Mouse (Mus musculus) CH12.LX (cell line): Measurements from ENCODE around the gene Fam181b.

ENCODE experiments used
- CTCF ChIP-seq, 2 experiments: IDR thresholded peaks in 1 of 2; conservative IDR thresholded peaks in 1 of 2; 2 replicates each; pipeline ENCODE4 v1.5.1; 2011 to 2012; ENCODE audit warnings: low read depth in 2 of 2, low read length in 2 of 2, improper control_type of control experiment in 1 of 2, inconsistent platforms in 1 of 2, mild to moderate bottlenecking in 1 of 2, moderate library complexity in 1 of 2
- HCFC1 ChIP-seq: IDR thresholded peaks from 2 replicates; pipeline ENCODE4 v1.6.1; 2012; ENCODE audit warnings: low read depth, mild to moderate bottlenecking, inconsistent platforms, low read length, improper control_type of control experiment
- MAX ChIP-seq: IDR thresholded peaks from 2 replicates; pipeline ENCODE4 v1.6.1; 2011; ENCODE audit warnings: low read length, improper control_type of control experiment
- MAZ ChIP-seq: IDR thresholded peaks from 2 replicates; pipeline ENCODE4 v1.6.1; 2012; ENCODE audit warnings: low read depth, mild to moderate bottlenecking, inconsistent platforms, low read length, improper control_type of control experiment, moderate library complexity
- POLR2A ChIP-seq: IDR thresholded peaks from 2 replicates; pipeline ENCODE4 v1.6.1; 2011; ENCODE audit warnings: low read depth, mild to moderate bottlenecking, improper control_type of control experiment, low read length
- RCOR1 ChIP-seq: conservative IDR thresholded peaks from 2 replicates; pipeline ENCODE4 v1.6.1; 2012; ENCODE audit warnings: low read depth, mild to moderate bottlenecking, inconsistent platforms, low read length, improper control_type of control experiment
- SMC3 ChIP-seq: IDR thresholded peaks from 2 replicates; pipeline ENCODE4 v1.6.1; 2011; ENCODE audit warnings: low read depth, low read length, improper control_type of control experiment
- TBP ChIP-seq: conservative IDR thresholded peaks from 2 replicates; pipeline ENCODE4 v1.6.1; 2011; ENCODE audit warnings: low read depth, low read length, improper control_type of control experiment
- TCF12 ChIP-seq: IDR thresholded peaks from 2 replicates; pipeline ENCODE4 v1.6.1; 2014; ENCODE audit warnings: low read depth, mild to moderate bottlenecking, inconsistent platforms, low read length, improper control_type of control experiment

- TF ChIP-seq CTCF (conservative IDR thresholded peaks at IDR 0.05 in 1 of 2, IDR thresholded peaks at IDR 0.05 in 1 of 2; ENCODE audit: low read depth in 2 of 2, low read length in 2 of 2) = no peak
- no peak for TF ChIP-seq SMC3
- no peak for TF ChIP-seq RCOR1
- no peak for TF ChIP-seq TBP
- TF ChIP-seq HCFC1 = no peak
- no peak for TF ChIP-seq TCF12
- no peak for TF ChIP-seq MAZ
- no peak for TF ChIP-seq MAX
- no peak for TF ChIP-seq POLR2A
Measured at GRCm38 (mm10) chr7:93079785-93080730, at the start of gene Fam181b.
